Mouse (Mus musculus): ENCODE measurements around the gene Cdh24. TPM values are rescaled to one million over a fixed set of nuclear protein-coding genes. Genes with fewer than 3 reads are reported as not detected.
"Not testable (repeated sequence)": the region's sequence is repeated elsewhere in the genome, so short reads cannot be mapped to it uniquely, and the experiment has no call there.

Cdh24 gene
- total RNA-seq, 2 experiments from 2014 or later: 8.0 to 11.1 TPM

DNA sequence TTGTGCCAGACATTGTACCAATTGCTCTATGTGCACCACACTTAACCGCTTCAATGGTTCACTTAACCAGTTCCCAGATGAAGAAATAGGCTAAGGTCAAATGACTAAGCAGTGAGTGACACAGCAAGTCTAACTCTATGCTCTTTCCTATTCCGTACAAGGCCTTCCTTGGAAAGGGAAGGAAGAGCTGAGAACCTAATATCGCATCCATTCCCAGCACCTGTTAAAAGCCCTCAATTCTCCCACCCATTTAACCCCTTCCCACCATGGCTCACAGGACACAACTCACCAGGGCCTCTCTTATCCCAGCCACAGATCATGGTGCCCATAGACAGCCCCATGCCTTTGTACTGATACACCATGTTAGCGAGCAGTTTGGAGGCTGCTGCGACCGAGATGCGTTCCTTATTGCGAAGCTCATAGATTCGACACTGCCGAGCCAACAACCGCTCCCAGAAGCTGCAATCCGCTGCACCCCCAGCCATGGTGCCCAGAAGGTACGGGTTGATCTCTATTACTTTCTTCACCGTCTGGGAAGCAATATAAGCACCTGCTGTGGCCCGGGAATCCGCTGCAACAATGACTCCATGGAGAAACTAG, 24.8 kb downstream of the Cdh24 start:
- no peak for DNase-seq (ENCODE audit: low spot score in 2 of 2)
- intact Hi-C loops (cut with DNase I): no loop called here

DNA sequence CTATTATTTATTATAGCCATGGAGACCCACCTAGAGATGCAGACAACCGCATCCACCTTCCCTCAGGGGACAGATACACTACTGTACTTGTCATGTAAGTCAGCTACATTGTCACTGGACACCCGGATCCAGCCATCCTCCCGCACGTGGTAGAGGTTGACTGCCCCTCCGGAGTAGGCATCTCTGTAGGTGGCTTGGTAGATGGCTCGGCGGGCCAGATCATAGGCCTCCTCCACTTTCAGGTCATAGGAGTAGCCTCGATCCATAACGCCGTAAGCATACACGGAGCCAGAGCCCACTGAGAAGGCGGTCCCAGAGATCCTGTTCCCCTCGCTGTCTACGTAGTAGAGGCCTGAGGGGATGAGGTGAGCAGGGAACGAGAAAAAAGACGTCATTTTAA, 27.0 kb downstream of the Cdh24 start:
- DNase-seq (ENCODE audit: low spot score in 2 of 2); intact Hi-C loops (cut with DNase I): not testable (repeated sequence)

DNA sequence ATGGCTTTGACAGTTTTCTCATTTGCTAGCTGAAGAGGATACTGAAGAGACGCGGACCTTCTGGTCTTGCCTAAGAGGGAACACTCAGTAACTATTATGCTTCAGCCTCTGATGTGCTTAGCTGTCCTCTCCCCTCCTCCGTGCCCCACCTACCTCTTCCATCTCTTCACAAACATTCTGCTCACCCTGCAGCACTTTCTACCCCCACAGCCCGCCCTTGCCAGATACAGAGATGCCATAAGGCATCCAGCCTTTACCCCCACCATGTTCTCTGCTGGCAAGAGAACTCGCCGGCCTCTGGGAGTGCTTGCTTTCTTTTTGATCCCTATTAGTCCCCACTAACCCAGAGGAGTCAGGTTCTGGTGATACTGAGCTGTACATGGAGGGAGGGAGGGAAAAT, 30.5 kb downstream of the Cdh24 start:
- DNase-seq (ENCODE audit: low spot score in 2 of 2): peak in 1 of 2 experiments; percentile 66
- intact Hi-C loops (cut with DNase I): no loop called here

DNA sequence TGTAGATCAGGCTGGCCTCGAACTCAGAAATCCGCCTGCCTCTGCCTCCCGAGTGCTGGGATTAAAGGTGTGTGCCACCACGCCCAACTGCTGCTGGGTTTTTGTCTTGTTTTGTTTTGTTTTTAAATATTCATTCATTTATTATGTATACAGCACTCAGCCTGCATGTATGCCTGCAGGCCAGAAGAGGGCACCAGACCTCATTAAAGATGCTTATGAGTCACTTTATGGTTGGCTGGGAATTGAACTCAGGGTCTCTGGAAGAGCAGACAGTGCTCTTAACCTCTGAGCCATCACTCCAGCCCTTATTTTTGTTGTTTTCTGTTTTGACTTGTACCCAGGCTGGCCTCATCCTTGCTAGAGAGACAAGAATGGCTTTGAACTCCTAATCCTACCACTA, 31.2 kb downstream of the Cdh24 start:
- intact Hi-C loops (cut with DNase I): no loop called here

DNA sequence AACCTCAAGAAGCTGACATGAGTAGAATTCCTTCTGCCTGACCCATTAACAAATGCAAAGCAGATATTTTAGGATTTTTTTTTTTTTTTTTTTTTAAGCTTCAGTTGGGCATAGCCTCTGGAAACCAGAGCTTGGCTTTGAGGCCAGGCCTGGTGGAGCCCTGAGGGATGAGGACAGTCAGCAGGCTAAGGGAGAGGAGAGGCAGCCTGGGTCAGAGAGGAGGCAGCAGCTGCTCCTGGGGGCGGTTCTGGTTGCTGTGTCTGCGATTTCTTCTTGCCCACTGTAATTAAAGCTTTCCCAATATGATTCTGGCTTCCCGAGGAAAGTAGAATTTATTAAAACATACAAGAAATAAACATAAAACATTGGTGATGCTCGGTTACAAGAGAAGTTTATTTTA, 31.9 kb downstream of the Cdh24 start:
- DNase-seq (ENCODE audit: low spot score in 2 of 2): no peak
- intact Hi-C loops (cut with DNase I): no loop called here

More for the DNA sequence above, 31.2 kb downstream of the Cdh24 start:
- DNase-seq (ENCODE audit: low spot score in 2 of 2): no peak

DNA sequence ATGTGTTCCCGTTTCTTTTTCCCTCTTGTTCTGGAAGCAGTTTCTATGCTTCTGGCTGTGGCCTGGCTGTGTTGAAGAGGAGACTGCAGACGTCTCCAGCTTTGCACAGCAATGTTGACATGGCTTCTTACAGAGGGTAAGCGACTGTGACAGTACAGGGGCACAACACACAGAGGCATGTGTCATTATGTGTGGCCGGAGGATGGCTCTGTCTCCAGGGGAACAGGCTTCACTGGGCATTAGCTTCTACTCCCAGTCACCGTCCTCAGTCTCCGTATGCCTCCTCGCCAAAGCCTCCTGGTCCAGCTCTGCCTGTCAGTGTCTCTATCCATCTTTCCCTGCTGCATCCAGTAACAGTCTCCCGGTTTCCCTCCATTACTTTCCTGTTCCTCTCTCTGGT, 33.9 kb downstream of the Cdh24 start:
- intact Hi-C loops (cut with DNase I): no loop called here
- no peak for DNase-seq (ENCODE audit: low spot score in 2 of 2)

DNA sequence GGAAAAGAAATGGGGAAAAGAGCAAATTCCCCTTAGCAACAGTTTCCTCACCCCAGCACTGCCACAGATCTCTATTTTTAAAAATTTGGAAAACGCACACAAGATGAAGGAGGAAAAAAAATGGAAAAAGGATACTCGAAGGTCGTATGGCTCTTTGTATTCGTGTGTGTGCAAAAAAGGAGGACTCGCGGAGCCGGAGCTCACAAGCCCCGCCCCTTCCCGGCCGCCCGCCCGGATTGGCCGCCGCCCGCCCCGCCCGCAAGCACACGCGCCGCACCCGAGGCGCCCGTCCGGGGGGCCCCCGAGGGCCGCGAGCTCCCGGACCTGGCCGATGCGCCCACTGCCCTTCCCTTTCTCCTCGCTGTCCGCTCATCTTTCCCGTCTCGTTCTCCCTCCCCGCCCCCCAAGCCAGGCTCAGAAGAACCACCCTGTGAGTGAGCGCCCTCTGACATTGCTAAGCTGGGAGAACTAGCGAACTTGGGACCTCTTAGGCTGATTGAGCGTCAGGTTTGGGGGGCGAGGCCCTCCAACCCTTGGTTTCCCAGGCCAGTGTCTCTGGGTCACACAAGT, 35.3 kb downstream of the Cdh24 start, which contains the start of gene 4931414P19Rik:
TSS of gene 4931414P19Rik (minus strand) at position 242 of the 570 bp plus-strand sequence.
- peak; percentile 73 to 80 for DNase-seq (ENCODE audit: low spot score in 2 of 2)
- intact Hi-C loops (cut with DNase I): no loop called here

DNA sequence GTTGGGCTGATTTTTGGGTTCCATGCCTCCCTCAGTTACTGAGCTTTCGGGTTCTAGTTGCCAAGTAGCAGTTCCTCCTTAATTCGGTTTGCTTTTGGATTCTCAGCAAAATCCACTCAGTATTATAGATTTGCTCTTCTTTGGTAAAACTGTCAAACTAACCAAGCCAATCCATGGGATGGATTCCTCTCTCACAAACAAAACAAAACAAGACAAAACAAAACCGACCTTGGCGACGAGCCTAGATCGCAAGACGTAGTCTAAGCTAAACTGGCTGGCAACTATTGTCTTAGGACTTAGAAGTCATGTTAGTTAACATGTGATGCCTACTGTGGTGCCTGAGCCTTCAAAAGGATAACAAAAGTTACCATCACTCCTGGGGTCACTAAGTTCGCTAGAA, 37.5 kb downstream of the Cdh24 start:
- intact Hi-C loops (cut with DNase I): no loop called here

DNA sequence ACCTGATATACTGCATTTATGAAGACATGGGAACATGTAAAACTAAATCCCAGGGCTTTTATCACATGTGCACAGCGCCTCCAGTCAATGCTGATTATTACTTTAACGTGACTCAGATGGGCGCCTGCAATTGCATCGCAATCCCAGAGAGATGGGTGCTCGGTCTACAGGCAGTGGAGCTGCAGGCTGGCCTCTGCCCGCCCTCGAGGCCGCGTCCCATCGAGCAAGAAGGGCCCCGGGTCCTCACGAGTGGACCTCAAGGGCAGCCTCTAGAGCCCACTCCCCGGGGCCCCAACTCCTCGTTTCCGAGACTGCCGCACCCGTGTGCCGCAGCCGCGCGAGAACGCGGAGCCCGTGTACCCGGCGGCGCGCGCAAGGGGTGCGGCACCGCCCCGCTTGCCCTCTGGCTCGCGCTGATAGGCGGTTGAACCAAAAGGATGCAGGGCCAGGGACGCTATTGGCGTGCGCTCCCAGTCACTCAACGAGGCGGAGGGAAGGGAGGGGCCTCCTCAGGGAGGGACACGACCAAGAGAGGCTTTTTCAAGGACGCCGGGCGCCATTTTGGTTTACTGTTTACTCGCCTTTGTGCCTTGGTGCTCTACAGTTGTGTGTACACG, 38.0 kb downstream of the Cdh24 start:
- intact Hi-C loops (cut with DNase I): no loop called here
- peak; percentile 94 to 98 for DNase-seq (ENCODE audit: low spot score in 2 of 2)

More for the DNA sequence above, 37.5 kb downstream of the Cdh24 start:
- DNase-seq (ENCODE audit: low spot score in 2 of 2): no peak

DNA sequence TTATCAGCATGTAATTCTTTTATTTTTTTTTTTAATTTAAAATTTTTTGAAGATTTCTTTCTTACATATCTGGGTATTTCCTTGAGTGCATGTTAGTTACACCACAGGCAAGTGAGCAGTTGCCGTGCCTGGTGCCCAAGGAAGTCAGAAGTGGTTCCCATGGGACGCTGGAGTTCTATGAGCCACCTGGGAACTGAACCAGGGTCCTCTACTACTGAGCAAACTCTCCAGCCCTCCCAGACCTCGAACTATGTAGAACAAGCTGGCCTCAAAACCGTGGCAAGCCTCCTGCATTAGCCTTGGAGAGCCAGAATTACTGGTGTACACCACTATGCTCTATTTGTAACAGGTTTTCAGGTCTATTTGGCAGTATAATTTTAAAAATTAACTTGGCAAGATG, 38.6 kb downstream of the Cdh24 start:
- intact Hi-C loops (cut with DNase I): no loop called here

DNA sequence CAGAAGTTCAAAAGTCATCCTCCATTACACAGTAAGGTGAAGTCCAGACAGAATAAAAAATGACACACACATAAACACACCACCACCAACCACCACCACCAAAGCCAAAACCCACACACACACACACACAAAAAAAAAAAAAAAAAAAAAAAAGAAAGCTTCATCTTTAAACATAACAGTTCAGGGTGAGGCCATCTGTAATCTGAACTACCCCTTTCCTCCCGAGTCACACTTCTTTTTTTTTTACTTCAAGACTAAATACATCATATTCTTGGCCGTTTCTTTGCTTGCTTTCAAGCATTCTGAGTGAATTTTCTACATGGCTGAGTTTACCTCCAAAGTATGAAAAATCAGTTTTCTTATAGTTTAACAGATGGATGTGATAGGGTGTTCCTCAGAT, 39.6 kb downstream of the Cdh24 start:
- no peak for DNase-seq (ENCODE audit: low spot score in 2 of 2)
- intact Hi-C loops (cut with DNase I): no loop called here

More for the DNA sequence above, 38.6 kb downstream of the Cdh24 start:
- DNase-seq (ENCODE audit: low spot score in 2 of 2): no peak

DNA sequence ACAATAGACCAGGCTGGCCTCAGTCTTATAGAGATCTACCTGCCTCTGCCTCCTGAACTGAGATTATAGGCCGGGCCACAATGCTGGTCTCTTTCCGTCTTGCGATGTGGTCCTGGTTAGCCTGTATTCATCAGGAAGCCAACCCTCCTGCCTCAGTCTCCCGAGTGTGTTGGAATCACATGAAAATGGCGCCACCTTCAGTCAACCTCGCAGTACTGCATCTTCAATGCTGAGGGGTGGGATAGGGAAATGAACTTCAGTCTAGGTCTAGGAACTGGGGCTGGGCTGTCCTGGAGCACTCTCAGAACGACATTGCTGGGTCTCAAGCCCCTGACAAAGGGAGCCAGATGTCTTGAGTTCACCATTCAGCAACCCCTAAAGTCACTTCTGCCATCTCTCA, 44.1 kb downstream of the Cdh24 start:
- intact Hi-C loops (cut with DNase I): no loop called here
- no peak for DNase-seq (ENCODE audit: low spot score in 2 of 2)

DNA sequence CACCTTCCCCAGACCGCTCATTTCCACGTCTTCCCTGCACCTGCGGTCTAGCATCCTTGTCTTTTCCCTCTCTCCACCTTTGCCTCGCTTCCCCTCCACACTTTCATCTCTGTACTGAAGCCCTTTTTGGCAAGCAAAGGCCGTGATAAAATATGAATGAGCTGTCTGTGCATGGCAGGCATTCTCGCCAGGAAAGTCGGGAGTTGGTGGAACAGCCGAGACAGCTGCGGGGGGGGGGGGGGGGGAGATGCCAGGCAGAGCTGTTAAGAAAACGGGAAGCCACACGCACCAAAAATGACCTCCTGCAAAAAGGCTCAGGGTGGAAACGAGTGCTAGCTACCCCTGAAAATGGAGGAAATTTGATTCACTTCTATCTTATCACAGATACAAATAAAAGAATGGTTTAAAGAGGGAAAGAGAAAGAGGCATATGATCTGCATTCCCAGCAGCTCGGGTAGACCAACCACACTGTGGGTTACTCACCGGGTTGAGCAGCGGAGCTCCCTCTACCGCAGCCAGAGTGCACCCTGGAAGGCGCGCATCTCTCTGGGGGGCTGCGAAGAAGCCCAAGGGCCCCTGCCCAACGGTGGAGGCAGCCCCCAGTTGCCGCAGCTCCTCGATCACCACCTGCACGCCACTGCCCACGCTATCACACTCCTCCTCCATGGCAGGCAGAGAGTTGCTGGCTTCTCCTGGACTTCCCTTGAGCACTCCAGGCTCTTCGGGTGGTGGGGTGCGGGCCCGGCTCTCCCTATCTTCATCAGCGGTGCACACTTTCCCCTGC, 46.3 kb downstream of the Cdh24 start:
- peak in 1 of 2 experiments; percentile 83 for DNase-seq (ENCODE audit: low spot score in 2 of 2)
- intact Hi-C loops (cut with DNase I): no loop called here

DNA sequence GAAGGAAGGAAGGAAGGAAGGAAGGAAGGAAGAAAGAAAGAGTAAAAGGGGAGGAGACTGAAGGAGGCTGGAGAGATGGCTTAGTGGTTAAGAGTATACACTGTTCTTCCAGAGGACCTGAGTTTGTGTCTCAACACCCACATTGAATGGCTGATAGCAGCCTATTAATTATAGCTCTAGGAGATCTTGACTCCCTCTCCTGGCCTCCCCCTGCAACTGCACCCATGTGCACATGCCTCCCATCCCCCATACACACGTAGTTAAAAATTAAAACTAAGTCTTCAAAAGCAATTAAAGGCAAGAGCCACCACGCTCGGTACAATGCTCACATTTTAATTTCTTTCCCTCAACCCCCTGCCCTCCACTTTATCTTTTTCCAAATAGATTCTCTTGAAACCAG, 47.1 kb downstream of the Cdh24 start:
- no peak for DNase-seq (ENCODE audit: low spot score in 2 of 2)
- intact Hi-C loops (cut with DNase I): no loop called here

DNA sequence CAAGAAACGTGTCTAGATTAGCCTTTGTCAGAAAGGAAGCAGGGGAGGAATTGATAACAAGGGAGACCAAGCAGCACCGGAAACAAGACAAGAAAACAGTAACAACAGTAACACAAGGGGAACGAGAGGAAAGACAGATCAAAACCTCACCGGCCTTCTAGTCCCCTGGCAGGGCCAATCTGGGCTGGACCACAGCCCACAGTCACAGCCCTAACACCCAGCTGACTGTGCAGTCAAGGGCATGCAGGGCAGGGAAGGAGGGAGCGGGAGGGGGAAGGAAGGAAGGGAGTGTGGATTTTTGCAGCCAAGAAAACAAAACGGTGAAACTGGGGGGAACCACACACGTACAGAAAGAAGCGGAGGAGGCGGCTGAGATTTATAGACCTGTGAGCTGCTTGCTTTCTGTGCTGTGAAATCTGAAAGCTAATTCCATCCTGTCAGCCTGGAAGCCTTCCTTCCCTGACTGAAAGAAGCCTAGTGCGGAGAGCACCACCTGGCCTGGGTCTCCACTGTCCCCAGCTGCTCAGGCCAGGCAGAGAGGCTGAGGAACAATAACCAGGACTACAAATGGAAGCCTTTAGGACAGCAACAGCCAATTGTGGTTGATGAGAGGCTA, 48.7 kb downstream of the Cdh24 start:
- DNase-seq (ENCODE audit: low spot score in 2 of 2): peak; percentile 54 to 91
- intact Hi-C loops (cut with DNase I): no loop called here

DNA sequence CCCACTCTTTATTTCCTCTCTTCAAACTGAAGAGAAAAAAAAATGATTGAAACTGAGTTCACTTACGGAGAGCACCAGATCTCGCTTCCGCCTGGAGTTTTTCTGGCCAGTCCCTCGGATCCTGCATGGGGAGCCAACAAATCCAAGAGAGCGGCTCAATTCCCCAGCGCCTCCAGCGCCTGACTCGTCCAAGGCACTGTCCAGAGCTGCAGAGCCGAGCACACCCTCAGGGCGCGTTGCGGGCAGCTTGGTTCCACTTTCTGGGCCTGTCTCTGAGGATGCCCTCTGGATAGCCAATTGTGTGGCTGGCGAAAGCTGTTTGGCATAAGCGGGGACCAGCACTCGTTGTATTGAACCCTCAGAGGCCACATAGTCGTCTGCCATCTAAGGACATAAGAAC, 50.1 kb downstream of the Cdh24 start:
- intact Hi-C loops (cut with DNase I): no loop called here
- DNase-seq (ENCODE audit: low spot score in 2 of 2): no peak

DNA sequence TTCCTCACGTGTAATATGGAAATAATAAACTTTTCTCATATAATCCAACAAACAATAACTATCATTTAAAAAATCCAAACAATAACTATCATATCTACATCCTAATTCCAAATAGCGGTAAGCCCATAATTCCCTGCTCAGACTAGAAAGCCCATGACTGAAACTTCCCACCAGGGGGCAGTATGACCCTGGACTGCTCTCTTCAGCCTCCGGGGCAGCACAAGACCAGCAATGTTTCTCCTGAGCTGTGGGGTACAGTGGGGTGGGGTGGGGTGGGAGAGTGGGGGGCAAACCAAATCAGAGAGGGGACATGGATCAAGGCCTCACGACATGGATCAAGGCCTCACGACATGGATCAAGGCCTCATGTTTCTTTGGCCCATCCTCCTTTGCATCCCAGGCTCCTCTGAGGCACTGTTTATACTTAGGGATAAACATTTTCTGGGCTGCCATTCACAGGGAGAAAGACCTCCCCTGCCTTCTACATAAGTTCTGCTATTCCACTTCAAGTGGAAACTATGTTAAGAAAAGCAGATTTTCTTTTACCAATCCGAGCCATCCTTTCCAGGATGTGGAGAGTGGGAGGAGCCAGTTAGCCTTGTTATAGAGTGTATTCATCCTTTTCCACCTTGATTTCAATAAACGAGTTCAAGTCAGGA, 57.4 kb downstream of the Cdh24 start:
- peak in 1 of 2 experiments; percentile 66 for DNase-seq (ENCODE audit: low spot score in 2 of 2)
- intact Hi-C loops (cut with DNase I): loop anchor here (2.0 kb wide), 1 partner anchor 57 kb away; the partner anchor contains the start of genes Cdh24 and Gm17606

DNA sequence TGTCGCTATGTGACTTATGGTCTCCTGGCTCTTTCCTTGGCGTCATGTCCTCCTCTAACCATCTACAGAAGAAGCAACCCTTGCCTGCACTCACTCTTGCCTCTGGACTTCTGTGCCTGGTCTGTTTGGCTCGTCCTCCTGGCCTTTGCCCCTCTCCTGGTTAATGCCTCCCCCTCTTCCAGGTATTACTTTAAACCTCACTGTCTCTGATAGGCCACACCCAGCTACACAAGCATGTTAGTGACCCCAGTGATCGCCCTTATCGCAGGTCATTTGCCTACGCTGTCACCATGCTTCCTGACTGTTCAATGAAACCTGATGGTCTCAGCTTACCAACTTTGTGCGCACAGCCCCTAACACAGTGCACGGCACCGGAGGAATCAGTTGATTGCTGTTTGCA, 58.6 kb downstream of the Cdh24 start:
- no peak for DNase-seq (ENCODE audit: low spot score in 2 of 2)
- intact Hi-C loops (cut with DNase I): loop anchor here (2.0 kb wide), 1 partner anchor 58 kb away; the partner anchor contains the start of genes Cdh24 and Gm17606
